ENCODE assay signal across 8 mouse cellular contexts in the genomic region with DNA sequence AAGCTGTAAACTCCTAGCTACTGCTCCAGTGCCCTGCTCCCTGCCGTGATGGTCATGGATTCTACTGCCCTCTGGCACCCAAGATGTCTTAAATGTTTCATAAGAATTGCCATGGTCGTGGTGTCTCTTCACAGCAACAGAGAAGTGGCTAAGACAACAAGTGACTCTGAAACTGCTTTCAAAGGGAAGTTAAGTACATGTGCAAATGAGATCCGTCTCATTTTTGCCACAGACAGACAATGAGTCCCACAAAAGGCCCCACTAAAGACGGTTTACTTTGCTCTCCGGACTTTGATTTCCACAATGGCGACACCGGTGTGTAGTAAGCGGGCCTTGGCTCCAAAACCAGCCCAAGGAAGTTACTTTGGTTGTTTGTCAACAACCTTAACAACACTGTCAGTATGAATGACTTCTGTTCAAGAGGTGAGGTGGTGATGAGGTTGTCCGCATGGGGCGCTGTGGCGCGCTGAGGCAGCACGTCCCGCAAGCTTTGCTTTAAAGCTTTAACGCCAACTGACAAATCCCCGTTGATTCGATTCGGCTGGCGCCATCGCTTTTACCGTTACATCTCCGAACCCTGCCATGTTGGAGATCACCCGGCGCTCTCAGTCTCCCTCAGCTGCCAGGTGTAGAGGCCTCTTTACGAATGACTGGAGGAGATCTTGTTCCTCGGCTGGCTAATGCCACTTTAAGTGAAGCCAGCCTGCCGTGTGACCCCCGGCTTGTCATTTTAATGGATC.
A peak's percentile ranks its signal among the peaks of the same experiment; 100 is the strongest.
DNase-seq lines count a peak whose midpoint lies in the region; ATAC-seq lines count a peak whose summit lies in the region.

No protein-coding gene starts in this region.

- H3K9me3 ChIP-seq in hindbrain, embryonic 11.5 days (ENCODE audit: control insufficient read depth, low read length): no peaks in the 10 kb centered on the region
- no peaks in the 10 kb centered on the region for H3K9me3 ChIP-seq in lung, embryonic 15.5 days

- H3K4me2 ChIP-seq in hindbrain, embryonic 11.5 days (replicated peaks; ENCODE audit: low read depth, low read length): peak overlapping the region; percentile 66
- H3K4me2 ChIP-seq in lung, embryonic 15.5 days: peak overlapping the region; percentile 65

- H3K9ac ChIP-seq in hindbrain, embryonic 11.5 days (ENCODE audit: low read depth, low read length): peak overlapping the region; percentile 63
- H3K9ac ChIP-seq in lung, embryonic 15.5 days: no peak overlapping the region

- ATAC-seq in frontal cortex, adult (ENCODE audit: low TSS enrichment): peak; percentile 89
- peak; percentile 64 for ATAC-seq in hindbrain, embryonic 11.5 days (ENCODE audit: low FRiP score)
- no peak for ATAC-seq in lung, embryonic 15.5 days (ENCODE audit: borderline replicate concordance, extremely low read depth, low FRiP score, low TSS enrichment)

- 4% methylated on average over 28 of the region's 28 CpGs for WGBS in hindbrain, embryonic 11.5 days
- WGBS in lung, embryonic 15.5 days: 5% methylated on average over 28 of the region's 28 CpGs

- no peak overlapping the region for H3K27ac ChIP-seq in hindbrain, embryonic 11.5 days (ENCODE audit: low read depth, low read length)
- no peak overlapping the region for H3K27ac ChIP-seq in lung, embryonic 15.5 days

- peak; percentile 88 for DNase-seq in ES-CJ7 (ENCODE audit: low read depth, low spot score)
- peak; percentile 44 for DNase-seq in cerebellum, adult 9-10 months
- peak; percentile 90 for DNase-seq in hindbrain, embryonic 11.5 days (ENCODE audit: low spot score)
- DNase-seq in layer of hippocampus, adult 9-11 months: peak; percentile 45
- DNase-seq in ovary, postnatal 36 days (ENCODE audit: low spot score): peak; percentile 61
- peak; percentile 71 for DNase-seq in thymus, postnatal 25 days

- H3K36me3 ChIP-seq in hindbrain, embryonic 11.5 days (ENCODE audit: control insufficient read depth, insufficient read depth, low read length): no peaks in the 10 kb centered on the region
- no peaks in the 10 kb centered on the region for H3K36me3 ChIP-seq in lung, embryonic 15.5 days

- no peaks in the 10 kb centered on the region for H3K27me3 ChIP-seq in hindbrain, embryonic 11.5 days (ENCODE audit: control insufficient read depth, insufficient read depth, low read length)
- no peaks in the 10 kb centered on the region for H3K27me3 ChIP-seq in lung, embryonic 15.5 days

- H3K4me1 ChIP-seq in hindbrain, embryonic 11.5 days (replicated peaks; ENCODE audit: control insufficient read depth, insufficient read depth, low read length): no peaks in the 10 kb centered on the region
- no peaks in the 10 kb centered on the region for H3K4me1 ChIP-seq in lung, embryonic 15.5 days

- H3K4me3 ChIP-seq in hindbrain, embryonic 11.5 days (ENCODE audit: low read depth, low read length): peak overlapping the region; percentile 35
- H3K4me3 ChIP-seq in lung, embryonic 15.5 days: peak overlapping the region; percentile 35
